Mouse (Mus musculus) stomach, postnatal 0 days (tissue): ENCODE results near the gene Tmod1.

Source experiments
- CTCF ChIP-seq: IDR thresholded peaks from 2 replicates; pipeline ENCODE4 v1.5.1; 2016; ENCODE audit warnings: antibody characterized with exemption, low read depth, mild to moderate bottlenecking, moderate library complexity
- EP300 ChIP-seq: optimal IDR thresholded peaks from 2 replicates; pipeline ENCODE3; 2016; ENCODE audit warnings: antibody characterized with exemption

DNA sequence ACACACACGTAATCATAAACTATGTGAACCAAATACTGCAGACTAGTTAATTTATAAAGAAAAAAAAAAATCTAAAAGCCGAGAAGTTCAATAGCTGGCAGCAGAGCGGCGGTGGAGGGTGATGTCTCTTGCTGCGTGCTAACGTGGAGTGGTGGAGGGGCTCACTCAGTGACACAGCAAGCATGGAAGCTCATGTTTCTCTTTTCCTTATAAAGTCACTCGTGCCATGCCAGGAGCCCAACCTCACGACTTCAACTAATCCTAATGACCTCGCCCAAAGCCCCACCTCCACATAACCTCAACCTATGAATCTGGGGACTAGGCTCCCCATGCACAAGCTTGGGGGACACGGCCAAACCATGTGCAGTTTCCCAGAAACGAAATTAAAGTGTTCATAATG is 43.8 kb downstream of the Tmod1 start:
- TF ChIP-seq CTCF, result no peak
- no peak for TF ChIP-seq EP300
